Mouse (Mus musculus) lung, adult 10 weeks (tissue): ENCODE results near the gene Ang. TPM values are rescaled to one million over a fixed set of nuclear protein-coding genes. Genes with fewer than 3 reads are reported as not detected.

ENCODE experiments used
- polyA plus RNA-seq: library from polyadenylated mRNA; stranded (reverse); fragments of 350-450 nt; fragmentation: Illumina TruSeq; extraction: RNeasy Lipid Tissue Mini Kit (QIAGEN cat#74804); gene quantifications from one replicate; pipeline ENCODE4 v1.2.3, GENCODE M21; 2014; ENCODE audit warnings: low read depth, low replicate concordance; ENCODE audit not compliant: insufficient read depth

Gene Ang
- 75.0 TPM for polyA plus RNA-seq

DNA sequence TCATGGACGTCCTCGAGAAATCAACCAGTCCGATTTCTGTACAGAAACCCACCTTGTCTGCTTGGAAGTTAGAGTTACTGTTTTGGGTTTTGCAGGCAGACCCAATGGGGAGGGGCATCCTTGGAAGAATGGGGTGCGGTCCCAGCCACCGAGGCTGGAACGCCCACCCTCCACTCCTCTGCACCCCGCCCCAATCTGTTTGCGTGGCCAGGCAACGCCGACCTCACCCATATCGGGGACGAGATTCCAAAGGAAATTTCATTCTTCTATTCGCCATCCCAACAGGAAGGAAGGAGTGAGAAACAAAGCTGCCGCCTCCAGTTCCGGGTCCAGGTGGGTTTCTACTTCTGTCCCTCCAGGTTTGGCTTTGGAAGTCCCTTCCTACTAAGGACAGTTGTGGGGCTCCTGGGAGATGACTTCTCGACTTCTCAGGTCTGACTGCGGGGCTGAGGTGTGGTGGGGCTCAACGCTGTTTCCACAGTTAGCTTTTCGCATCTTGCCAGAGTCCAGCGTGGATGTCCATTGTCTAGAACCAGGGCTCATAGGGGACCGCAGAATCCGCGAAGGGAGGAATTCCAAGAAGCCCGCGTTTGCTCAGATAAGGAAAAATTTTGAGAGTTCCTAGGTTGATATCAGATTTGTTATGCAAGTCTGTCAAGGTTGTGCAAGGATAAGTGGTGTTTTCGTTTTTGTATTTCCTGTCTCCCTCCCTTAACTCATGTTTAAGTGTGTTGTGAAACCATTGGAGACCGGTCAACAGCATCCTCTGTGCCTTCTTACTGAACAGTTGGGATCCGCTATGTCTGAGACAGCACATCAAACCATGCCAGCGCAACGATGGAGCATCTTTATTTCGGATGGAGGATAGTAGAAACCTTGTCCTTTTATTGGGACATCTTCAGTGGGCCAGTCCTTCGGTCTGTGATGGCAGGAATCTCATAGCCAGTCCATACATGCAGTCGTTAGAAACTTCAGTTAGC, at the start of gene Ang, which contains the start of gene Rnase4:
Gene Ang (plus strand): TSS at position 230 of the 980 bp plus-strand sequence.
Gene Rnase4 (plus strand): TSS at position 157 of the 980 bp plus-strand sequence.

DNA sequence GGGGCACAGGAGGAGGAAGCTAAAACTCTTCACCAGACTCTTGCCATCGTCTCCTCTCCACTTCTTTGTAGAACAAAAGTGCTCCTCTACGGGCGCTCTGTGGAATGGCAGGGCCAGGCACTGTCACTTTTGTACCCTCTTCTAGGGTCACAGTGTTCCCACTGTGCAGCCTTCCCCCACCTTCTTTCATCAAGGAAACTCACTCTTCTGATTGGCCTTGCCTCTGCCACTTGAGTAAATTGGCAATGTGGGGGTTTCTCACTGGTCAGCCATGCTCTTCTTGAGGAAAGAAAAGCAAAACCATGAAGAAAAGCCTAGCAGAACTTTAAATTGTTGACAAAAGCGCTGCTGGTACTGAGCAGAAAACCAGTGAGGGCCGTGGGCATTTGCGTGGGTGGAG, 49.2 kb upstream of the Ang start, which contains the start of gene Rnase9:
Gene Rnase9 (minus strand): TSS at position 101 of the 400 bp plus-strand sequence.

DNA sequence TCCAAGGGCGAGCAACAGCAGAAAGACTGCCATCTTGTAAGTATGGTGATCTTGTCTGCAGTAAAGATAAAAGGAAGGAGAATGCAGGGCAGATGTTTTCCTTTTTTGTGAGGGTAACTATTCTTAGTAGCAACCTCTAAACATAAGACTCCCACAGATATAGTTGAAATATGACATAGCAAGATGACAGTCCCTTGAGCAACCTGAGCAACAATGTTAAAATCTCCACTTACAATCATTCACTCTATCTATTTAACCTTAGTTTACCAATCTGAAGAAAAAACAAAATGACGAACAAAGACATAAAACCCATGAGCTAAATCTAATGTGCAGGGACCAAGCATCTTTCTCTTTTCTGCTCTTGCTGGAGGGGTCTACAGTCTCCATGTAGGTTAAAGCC, 40.9 kb upstream of the Ang start, which contains the start of gene Rnase11:
Gene Rnase11 (minus strand): TSS at position 101 of the 400 bp plus-strand sequence.

DNA sequence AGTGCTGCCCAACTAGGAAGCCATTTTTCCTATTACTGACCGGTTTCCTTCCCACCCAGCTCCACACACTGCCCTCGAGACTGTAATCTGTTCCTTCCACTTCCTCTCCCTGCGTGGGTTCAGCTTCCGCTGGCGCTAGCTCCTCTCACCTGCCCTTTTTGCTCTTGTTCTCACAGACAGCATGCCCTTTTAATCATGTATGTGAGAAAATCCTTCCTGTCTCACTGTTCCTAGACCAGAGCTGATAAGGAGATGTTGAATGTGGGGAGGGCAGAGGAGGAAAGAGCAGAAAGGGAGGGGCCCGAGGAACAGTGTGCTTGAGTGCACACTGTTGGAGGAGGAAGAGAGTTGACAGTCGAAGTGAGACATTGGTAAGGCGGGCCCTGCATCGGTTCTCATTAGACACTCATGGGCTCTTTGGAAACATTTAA, 33.5 kb upstream of the Ang start, which contains the start of gene Rnase12:
Gene Rnase12 (minus strand): TSS at position 261 of the 431 bp plus-strand sequence.

DNA sequence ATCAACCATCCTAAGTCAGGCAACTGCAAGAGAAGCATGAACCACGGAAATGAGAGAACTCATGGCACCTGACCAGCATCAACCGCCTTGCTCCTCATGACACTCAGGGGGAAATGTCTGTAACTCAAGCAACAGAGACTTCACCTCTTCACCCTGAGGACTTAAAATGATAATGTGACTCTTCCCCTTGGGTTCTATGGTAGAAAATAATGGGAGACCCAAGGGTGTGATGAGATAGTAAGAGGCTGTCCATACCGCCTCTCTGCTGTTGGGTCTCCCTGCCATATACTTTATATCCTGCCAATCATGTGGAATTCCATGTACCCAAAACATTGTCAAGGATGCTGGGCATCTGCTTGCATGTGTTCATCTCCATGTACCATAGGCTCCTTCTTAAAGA, 16.6 kb upstream of the Ang start, which contains the start of gene Olfr750:
Gene Olfr750 (minus strand): TSS at position 101 of the 400 bp plus-strand sequence.

DNA sequence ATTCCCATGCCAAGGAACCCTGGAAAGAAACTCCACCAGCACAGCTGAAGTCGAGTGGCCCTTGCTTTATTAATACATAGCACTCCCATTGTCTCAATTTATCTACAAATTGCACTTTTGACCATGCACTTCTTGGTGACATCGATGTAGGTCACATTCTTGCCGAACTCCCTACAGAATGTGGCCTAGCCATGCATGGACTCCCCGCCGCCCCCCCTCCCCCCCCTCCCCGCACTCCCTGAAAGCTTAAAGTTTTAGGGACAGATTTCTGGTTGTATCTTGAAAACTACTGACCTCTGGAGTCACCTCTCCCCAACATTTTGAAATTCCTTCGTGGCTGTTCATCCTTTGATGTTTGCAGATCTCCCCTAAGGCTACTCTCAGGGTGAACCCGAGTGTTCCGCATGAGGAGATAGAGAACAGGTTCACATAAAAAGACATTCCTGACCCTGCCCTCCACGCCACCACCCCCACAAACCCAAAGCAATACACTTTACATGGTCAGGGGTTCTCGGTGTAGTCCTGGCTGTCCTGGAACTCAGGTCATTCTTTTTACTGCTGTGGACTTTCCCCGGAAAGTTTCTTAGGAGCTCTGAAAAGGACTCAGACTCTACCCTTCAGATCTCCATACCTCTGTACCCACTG, 23.1 kb downstream of the Ang start, which contains the start of gene Eddm3b:
Gene Eddm3b (plus strand): TSS at position 511 of the 645 bp plus-strand sequence.

DNA sequence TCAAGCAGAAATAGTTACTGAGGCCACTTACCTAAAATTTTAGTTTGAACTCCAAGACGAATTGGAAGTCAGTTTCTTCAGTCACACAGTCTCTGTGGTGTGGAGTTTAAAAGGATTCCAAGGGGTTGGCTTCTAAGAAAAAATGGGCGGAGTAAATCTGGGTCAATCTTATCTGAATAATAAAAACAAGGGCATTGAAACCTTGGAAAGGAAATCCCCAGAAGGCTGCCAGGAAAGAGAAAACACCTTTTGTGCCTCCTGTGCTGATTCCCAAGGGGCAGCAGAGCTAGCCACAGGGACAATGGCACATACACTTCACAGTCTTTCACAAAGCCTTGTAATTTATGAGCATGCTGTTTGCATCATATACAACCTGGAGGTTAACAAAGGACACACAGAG, 55.7 kb downstream of the Ang start, which contains the start of gene Rnase1:
Gene Rnase1 (minus strand): TSS at position 101 of the 400 bp plus-strand sequence.

Other genes with a start within 250 kb of the Ang start
- 24.0 TPM for gene Tep1, start 220.6 kb upstream of the Ang start, polyA plus RNA-seq
- gene Klhl33, start 193.6 kb upstream of the Ang start, polyA plus RNA-seq: 0.58 TPM
- gene Osgep, start 166.3 kb upstream of the Ang start, polyA plus RNA-seq: 62.6 TPM
- 29.3 TPM for gene Apex1, start 166.2 kb upstream of the Ang start, polyA plus RNA-seq
- 40.5 TPM for gene Pip4p1, start 160.3 kb upstream of the Ang start, polyA plus RNA-seq
- 75.4 TPM for gene Pnp, start 160.1 kb upstream of the Ang start, polyA plus RNA-seq
- 28.1 TPM for gene Gm49342, start 146.6 kb upstream of the Ang start, polyA plus RNA-seq
- gene Pnp2, start 135.2 kb upstream of the Ang start, polyA plus RNA-seq: 1.7 TPM
- not detected for gene Rnase10, start 83.4 kb upstream of the Ang start, polyA plus RNA-seq
- gene Rnase9, start 49.3 kb upstream of the Ang start, polyA plus RNA-seq: not detected
- gene Rnase11, start 41.0 kb upstream of the Ang start, polyA plus RNA-seq: not detected
- gene Rnase12, start 33.5 kb upstream of the Ang start, polyA plus RNA-seq: not detected
- gene Olfr750, start 16.7 kb upstream of the Ang start, polyA plus RNA-seq: 1.1 TPM
- 581 TPM for gene Rnase4, start 73 bp upstream of the Ang start, polyA plus RNA-seq
- gene Eddm3b, start 23.3 kb downstream of the Ang start, polyA plus RNA-seq: not detected
- 18.2 TPM for gene Rnase6, start 32.8 kb downstream of the Ang start, polyA plus RNA-seq
- gene Rnase1, start 55.6 kb downstream of the Ang start, polyA plus RNA-seq: not detected
- not detected for gene Rnase2b, start 71.1 kb downstream of the Ang start, polyA plus RNA-seq
- gene Ang2, start 108.0 kb downstream of the Ang start, polyA plus RNA-seq: not detected
- not detected for gene Ear14, start 112.2 kb downstream of the Ang start, polyA plus RNA-seq
- not detected for gene Rnase2a, start 165.0 kb downstream of the Ang start, polyA plus RNA-seq